Mouse (Mus musculus): Measurements from ENCODE around the gene Ldb3. TPM values are rescaled to one million over a fixed set of nuclear protein-coding genes. Genes with fewer than 3 reads are reported as not detected.

The Ldb3 gene
- polyA plus RNA-seq, 1 experiment, result 5.4 TPM

DNA sequence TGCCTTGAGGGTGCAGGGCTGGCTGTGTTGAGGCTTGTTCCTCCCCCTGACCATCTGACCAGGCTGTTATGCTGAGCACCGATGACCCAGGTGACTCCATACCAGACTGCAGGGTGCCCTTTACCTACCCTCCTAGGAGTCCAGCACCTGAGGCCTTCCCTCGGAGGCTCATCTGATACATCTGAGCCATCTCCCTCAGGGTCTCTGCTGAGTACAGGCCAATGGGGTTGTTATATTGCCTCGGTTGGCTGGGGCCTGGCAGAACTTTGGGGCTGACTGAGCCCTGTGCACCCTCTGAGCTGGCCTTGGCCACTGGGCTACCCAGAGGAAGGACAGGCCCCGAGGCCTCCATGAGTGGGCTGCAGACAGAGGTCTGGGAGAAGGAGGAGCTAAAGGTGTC, 11.6 kb downstream of the Ldb3 start:
- H3K4me3 ChIP-seq (ENCODE audit: insufficient read depth, low read length), result no peak overlapping the region
- no peak for TF ChIP-seq CTCF (IDR thresholded peaks at IDR 0.05; ENCODE audit: extremely low read depth, insufficient read depth, low read length)
- no peak for TF ChIP-seq POLR2A (IDR thresholded peaks at IDR 0.05; ENCODE audit: extremely low read depth, insufficient read depth, low read length)
- no peaks in the 10 kb centered on the region for H3K4me1 ChIP-seq (ENCODE audit: control insufficient read depth, insufficient read depth, low read length)
- H3K27ac ChIP-seq (ENCODE audit: insufficient read depth, low read length), result no peak overlapping the region

DNA sequence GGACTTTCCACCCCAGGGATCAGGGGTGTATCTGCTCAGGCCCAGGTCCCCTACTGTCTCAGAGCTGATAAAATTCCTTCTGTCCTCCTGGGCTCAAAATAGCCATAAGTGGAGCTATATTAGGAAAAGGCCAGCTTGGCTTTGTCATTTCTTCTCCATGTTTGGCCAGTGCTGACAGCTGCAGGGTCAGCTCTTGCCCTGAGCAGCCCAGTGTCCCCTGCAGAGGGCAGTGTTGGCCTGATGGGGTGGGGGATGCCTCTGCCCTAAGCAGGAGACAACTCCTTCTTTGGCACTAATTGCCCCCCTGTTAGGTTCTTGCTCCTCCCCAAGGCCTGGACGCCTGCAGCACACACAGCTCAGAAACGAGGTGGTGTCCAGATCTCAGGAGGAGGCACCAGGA, 14.4 kb downstream of the Ldb3 start:
- H3K27ac ChIP-seq (ENCODE audit: insufficient read depth, low read length), result no peak overlapping the region
- 0 out of 2 replicates have a peak, but pooled peaks have one; percentile 7 for TF ChIP-seq CTCF (IDR thresholded peaks at IDR 0.05; ENCODE audit: extremely low read depth, insufficient read depth, low read length)
- TF ChIP-seq POLR2A (IDR thresholded peaks at IDR 0.05; ENCODE audit: extremely low read depth, insufficient read depth, low read length), result no peak
- no peaks in the 10 kb centered on the region for H3K4me1 ChIP-seq (ENCODE audit: control insufficient read depth, insufficient read depth, low read length)
- no peak overlapping the region for H3K4me3 ChIP-seq (ENCODE audit: insufficient read depth, low read length)

- no peak for TF ChIP-seq CTCF (IDR thresholded peaks at IDR 0.05; ENCODE audit: extremely low read depth, insufficient read depth, low read length)
- TF ChIP-seq POLR2A (IDR thresholded peaks at IDR 0.05; ENCODE audit: extremely low read depth, insufficient read depth, low read length), result no peak
- Histone ChIP-seq H3K4me3 (ENCODE audit: insufficient read depth, low read length) (no peak overlapping the region), H3K4me1 (ENCODE audit: control insufficient read depth, insufficient read depth, low read length) (no peaks in the 10 kb centered on the region), H3K27ac (ENCODE audit: insufficient read depth, low read length) (no peak overlapping the region)
Observed at GRCm38 (mm10) chr14:34573348-34573913, 15.1 kb downstream of the Ldb3 start.

DNA sequence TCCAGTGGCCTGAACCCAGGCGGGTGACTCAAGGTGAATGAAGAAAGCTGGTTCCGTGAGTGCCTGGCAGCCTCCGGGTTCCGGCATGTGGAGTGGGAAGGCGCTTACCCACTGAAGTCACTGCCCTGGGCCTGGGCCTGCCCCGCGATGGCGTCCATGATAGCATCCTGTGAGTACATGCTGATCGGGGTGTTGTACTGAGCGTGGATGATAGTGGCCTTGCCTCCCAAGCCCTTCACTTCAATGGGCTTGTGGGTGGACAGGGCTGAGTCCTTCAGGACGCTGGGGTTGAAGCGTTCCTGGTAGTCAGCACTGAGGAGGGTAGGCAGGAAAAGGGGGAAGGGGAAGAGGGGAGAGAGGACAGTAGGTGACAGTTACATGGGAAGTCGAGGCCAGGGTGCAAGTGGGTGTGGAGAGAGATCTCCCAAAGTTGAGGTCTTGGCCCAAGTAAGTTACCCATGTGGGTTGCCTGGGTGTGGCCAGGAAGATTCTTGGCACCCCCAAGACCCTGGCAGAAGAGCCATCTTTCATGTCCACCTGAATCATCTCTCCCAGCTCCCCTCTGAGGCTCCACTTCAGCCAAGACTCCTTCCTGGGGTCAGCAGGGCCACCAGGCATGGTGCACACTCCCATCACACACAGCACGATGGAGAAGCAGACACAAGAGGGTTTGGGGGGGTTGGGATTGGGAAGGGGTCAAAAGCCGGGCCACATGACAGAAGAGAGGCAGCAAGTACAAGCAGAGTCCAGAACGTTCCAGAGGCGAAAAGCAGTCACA, 16.7 kb downstream of the Ldb3 start:
- Histone ChIP-seq H3K27ac (ENCODE audit: insufficient read depth, low read length) (no peak overlapping the region), H3K4me3 (ENCODE audit: insufficient read depth, low read length) (no peak overlapping the region), H3K4me1 (ENCODE audit: control insufficient read depth, insufficient read depth, low read length) (no peaks in the 10 kb centered on the region)
- TF ChIP-seq POLR2A (IDR thresholded peaks at IDR 0.05; ENCODE audit: extremely low read depth, insufficient read depth, low read length), result no peak
- no peak for TF ChIP-seq CTCF (IDR thresholded peaks at IDR 0.05; ENCODE audit: extremely low read depth, insufficient read depth, low read length)

DNA sequence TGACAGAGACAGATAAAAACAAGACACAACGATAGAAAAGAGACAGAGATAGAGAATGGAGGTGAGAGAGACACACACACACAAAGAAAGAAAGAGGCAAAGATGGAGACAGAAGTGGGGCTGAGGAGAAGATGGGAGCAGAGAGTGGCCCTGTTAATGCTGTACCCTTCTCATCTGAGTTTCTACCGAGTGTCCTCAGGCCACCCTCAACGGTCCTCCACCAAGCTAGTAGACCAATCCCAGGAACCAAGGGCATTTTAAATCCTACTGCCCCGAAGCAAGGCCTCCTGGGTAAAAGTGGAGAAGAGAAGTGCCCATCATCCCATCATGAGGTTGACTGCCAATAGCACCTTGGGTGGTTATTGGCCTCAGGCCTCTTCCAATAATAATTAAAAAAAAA, 17.6 kb downstream of the Ldb3 start:
- no peak for TF ChIP-seq POLR2A (IDR thresholded peaks at IDR 0.05; ENCODE audit: extremely low read depth, insufficient read depth, low read length)
- TF ChIP-seq CTCF (IDR thresholded peaks at IDR 0.05; ENCODE audit: extremely low read depth, insufficient read depth, low read length), result no peak
- H3K4me3 ChIP-seq (ENCODE audit: insufficient read depth, low read length), result no peak overlapping the region
- H3K4me1 ChIP-seq (ENCODE audit: control insufficient read depth, insufficient read depth, low read length), result no peaks in the 10 kb centered on the region
- no peak overlapping the region for H3K27ac ChIP-seq (ENCODE audit: insufficient read depth, low read length)

- Histone ChIP-seq H3K4me3 (ENCODE audit: insufficient read depth, low read length) (peak overlapping the region; percentile 56), H3K27ac (ENCODE audit: insufficient read depth, low read length) (no peak overlapping the region)
- peak; percentile 82 for TF ChIP-seq CTCF (IDR thresholded peaks at IDR 0.05; ENCODE audit: extremely low read depth, insufficient read depth, low read length)
- no peak for TF ChIP-seq POLR2A (IDR thresholded peaks at IDR 0.05; ENCODE audit: extremely low read depth, insufficient read depth, low read length)
Observed at GRCm38 (mm10) chr14:34570294-34570693, 18.2 kb downstream of the Ldb3 start.

GRCm38 (mm10) chr14:34569534-34570194, 18.8 kb downstream of the Ldb3 start:
- peak overlapping the region; percentile 56 for H3K4me3 ChIP-seq (ENCODE audit: insufficient read depth, low read length)
- H3K4me1 ChIP-seq (ENCODE audit: control insufficient read depth, insufficient read depth, low read length), result no peaks in the 10 kb centered on the region
- TF ChIP-seq CTCF (IDR thresholded peaks at IDR 0.05; ENCODE audit: extremely low read depth, insufficient read depth, low read length) (no peak), POLR2A (IDR thresholded peaks at IDR 0.05; ENCODE audit: extremely low read depth, insufficient read depth, low read length) (no peak)
- no peak overlapping the region for H3K27ac ChIP-seq (ENCODE audit: insufficient read depth, low read length)

More at GRCm38 (mm10) chr14:34570294-34570693, 18.2 kb downstream of the Ldb3 start:
- no peaks in the 10 kb centered on the region for H3K4me1 ChIP-seq (ENCODE audit: control insufficient read depth, insufficient read depth, low read length)

DNA sequence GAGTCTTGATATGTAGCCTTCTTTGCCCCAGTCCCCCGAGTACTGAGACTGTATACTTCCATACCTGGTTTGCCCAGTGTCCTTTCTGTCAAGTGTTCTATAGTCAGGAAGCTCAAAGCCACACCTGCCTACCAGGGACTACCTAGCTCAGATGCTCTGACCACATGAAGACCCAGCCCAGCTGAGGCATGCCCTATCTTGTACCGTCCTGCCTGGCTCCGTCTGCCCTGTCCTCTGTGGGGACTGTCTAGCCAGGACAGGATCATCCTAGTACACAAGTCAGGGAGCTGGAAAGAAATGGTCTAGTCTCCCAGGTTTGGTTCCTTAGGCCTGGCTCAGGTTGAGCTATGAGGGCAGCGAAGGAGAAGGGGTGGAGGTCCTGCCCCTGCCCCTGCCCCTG, 19.9 kb downstream of the Ldb3 start:
- TF ChIP-seq CTCF (IDR thresholded peaks at IDR 0.05; ENCODE audit: extremely low read depth, insufficient read depth, low read length), result no peak
- no peak for TF ChIP-seq POLR2A (IDR thresholded peaks at IDR 0.05; ENCODE audit: extremely low read depth, insufficient read depth, low read length)
- Histone ChIP-seq H3K27ac (ENCODE audit: insufficient read depth, low read length) (no peak overlapping the region), H3K4me1 (ENCODE audit: control insufficient read depth, insufficient read depth, low read length) (no peaks in the 10 kb centered on the region)

DNA sequence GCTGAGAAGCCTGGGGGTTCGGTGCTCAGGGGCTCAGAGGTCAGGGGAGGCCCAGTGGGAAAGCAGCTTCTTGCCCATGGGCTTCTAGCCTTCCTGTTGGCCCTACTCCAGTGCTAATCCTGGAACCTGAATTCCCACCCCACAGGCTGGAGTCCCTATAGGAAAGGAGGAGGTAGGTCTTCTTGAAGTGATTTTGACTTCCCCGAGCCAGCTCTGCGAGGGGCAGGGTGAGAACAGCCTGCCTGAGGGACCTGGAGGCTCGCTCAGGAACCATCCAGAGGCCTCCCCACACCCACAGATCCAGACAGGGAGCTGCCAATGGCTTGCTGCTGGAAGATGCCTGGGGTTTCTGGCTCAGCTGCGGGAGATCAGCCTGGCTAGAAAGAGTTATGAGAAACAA, 20.8 kb downstream of the Ldb3 start:
- H3K4me1 ChIP-seq (ENCODE audit: control insufficient read depth, insufficient read depth, low read length), result no peaks in the 10 kb centered on the region
- H3K27ac ChIP-seq (ENCODE audit: insufficient read depth, low read length), result no peak overlapping the region
- TF ChIP-seq CTCF (IDR thresholded peaks at IDR 0.05; ENCODE audit: extremely low read depth, insufficient read depth, low read length) (no peak), POLR2A (IDR thresholded peaks at IDR 0.05; ENCODE audit: extremely low read depth, insufficient read depth, low read length) (no peak)
- no peak overlapping the region for H3K4me3 ChIP-seq (ENCODE audit: insufficient read depth, low read length)

More for the DNA sequence above, 19.9 kb downstream of the Ldb3 start:
- H3K4me3 ChIP-seq (ENCODE audit: insufficient read depth, low read length), result no peak overlapping the region

Measured in cortical plate, adult 2 months (tissue).